Mouse (Mus musculus) thymus, postnatal 25 days (tissue): Measurements from ENCODE around the gene Urah.
A peak's percentile ranks its signal among the peaks of the same experiment; 100 is the strongest.

Experiments used
- DNase-seq: peaks from one replicate; pipeline ENCODE4 v3.0.0; 2022

Urah gene

DNA sequence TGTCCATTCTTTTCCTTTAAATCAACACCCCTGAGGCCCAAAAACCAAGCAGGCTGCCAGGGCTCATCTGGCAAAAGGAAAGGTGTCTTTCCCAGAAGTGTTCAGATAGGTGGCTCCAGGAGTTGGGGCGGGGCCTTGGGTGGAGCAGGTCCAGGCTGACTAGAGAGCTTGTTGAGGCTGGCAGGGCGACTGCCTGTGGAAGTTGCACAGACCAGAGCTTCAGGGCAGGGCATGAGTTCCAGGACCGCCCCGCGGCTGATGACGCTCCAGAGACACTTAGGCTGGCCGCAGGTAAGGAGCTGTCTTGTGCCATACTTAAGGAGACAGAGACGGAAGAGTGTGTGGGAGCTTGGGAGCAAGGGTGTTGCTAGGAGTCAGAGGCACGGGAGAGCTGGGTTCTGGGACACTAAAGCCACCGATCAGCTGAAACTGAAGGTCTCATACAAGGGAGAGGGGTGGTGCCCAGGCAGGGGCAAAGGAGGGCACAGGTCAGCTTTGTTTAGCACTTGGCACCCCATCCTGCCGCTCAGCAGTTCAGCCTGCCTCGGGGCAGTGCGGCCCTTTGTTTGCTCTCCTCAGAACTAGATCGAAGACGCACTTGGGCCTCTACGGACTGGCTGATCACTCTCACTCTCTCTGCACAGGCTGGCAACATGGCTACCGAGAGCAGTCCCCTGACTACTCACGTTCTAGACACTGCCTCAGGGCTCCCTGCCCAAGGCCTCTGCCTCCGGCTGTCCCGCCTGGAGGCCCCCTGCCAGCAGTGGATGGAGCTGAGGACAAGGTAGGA, at the start of gene Urah:
Urah (plus strand) TSS at position 51 of the 790 bp plus-strand sequence.
- no peak for DNase-seq

DNA sequence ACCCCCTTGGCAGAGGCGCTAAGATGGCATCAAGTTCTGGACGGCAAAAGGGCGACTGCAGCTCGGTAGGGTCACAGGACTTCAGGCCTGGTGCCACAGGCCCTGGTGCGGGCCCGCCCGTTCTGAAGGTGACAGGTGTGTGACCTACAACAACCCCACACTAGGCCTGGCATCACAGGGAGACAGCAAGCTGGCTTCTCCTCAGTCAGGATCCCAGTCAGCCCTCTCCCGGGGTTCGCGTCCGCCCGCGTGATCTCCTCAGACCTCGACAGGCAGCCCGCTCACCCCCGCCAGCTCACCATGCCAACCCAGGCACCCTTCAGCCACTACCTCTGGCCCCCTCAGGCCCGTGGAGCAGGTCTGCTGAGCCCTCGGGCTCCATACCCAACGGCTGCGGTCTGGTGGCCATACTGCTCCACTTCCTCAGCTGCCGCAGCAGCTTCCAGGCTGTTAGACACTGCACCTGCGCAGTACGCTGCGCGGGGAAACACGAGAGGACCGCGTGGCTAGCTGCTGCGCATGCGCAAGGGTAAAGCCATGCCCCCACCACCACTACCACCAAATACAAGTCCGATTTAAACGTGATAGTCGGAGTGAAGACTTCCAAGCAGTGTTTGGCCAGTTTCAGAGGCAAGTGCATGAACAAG, 47.3 kb upstream of the Urah start, which contains the start of gene Syce1:
Syce1 (minus strand) TSS at position 447 of the 647 bp plus-strand sequence.
- DNase-seq: no peak

DNA sequence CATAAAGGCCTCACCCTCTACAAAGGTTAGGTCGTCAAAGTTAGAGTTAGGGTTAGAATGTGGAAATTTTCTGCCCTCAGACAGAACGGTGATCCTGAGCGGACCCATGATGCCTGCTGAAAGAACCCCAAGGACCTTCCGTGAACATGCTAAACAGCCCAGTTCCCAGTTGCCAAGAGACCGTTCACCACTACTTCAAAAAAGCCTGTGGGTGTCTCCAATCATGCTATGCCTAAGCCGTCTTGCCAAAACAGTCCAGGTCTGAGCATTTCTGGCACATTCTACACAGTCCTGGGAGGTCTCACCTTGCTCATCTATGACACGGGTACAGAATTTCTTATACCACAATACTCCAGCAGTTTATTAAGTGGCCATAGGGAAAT, 46.8 kb upstream of the Urah start:
- no peak for DNase-seq

DNA sequence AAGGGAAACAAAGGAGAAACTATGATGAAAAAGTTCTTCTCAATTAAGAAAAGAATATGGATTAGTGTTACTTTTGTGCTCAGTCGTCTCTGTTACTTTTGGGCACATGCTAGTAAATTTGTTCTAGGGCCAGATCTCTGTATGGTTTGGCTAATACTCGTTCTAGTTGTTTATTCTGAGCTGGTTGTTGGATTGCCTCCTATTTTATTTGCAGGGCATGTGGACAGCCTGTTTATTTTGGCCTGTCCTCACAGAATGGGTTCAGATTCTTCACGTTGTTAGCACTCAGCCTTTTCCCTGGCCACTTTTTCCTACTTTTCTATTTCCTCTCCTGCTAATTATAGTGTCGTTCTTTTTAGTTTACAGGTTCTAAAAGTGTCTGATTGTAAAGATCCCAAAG, 41.3 kb upstream of the Urah start:
- DNase-seq: no peak

DNA sequence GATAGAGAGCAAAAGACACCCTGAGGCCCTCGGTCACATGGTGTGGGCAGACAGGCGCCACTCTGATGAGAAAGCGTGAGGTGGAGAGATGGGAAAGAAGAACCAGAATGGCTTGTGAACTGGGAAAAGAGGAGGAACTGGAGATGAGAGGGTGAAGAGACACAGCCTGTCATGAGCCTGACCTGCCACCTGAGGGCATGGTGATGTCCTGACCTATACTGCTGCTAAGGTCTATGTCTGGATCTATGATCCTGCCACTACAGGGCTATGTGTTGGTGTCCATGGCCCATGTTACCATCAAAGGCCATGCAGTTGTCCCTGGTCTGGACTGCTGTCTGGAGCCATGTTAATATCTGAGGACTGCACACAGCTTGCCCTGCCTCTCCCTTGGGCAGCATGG, 37.2 kb upstream of the Urah start:
- no peak for DNase-seq

DNA sequence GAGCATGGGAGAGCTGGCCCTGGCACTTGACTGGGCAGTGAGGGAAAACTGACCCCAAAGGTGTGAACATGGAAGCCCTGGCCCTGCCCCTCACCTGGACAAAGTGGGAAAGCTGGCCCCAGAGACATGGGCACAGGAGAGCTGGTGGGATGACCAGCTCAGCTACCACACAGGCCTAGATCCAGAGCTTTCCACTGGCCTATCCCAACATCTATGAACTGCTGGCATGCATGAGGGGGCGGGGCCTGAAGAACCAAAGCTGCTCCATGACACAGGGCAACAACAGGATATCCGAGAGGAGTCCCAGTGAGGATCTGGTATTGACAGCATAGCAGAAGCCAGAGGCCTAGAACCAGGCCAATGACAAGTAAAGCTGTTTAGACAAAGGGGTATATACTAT, 36.6 kb upstream of the Urah start:
- DNase-seq: no peak

DNA sequence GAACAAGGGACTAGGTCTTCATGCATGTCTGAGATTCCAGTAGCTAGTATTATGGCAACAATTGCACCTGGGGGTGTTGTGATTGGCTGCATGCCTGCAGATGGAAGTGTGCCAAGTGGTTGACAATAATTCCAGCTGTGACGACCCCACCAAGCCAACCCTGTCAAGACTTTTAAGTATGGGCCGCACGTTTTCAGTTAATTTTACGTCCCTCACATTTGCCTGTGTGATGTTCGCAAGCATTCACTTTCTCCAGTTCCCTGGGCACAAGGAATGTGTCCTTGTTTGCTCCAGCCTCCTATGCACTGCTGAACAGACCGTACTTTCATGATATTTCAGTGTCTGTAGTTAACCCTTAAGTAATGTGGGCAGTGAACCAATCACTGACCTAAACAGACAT, 32.2 kb upstream of the Urah start:
- no peak for DNase-seq

DNA sequence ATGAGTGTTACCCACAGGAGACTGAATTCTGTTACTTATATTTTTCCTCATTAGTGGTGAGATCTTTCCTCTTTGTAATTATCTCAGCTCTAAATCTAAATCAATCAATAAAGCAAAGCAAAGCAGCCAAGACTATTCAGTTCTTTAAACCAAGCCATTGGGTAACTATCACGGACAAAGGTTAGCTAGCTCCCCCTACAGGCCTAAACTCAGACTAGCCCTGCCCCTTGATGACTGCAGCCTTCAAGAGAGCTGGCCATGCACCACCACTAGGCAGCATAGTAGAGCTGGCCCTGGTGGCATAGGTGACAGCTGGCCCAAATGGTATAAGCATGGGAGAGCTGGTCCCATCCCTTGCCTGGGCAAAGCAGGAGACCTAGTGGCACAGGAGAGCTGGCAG, 29.1 kb upstream of the Urah start:
- peak; percentile 51 for DNase-seq

DNA sequence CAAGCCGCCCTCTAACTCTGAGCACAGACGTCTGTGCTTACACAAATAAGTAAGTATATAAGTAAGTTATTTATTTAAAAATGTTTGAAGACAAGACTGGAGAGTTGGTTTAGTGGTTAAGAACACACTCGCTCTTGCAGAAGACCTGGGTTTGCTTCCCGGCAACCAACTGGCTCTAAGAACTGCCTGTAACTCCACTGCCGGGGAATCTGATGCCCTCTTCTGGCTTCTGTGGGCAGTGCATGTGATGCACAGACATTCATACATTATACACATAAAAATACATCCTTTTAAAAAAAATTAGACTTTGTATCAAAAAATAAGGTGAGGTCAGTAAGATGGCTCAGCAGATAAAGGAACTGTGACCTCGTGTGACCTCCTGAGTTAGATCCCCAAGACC, 24.3 kb upstream of the Urah start:
- DNase-seq: peak; percentile 8

DNA sequence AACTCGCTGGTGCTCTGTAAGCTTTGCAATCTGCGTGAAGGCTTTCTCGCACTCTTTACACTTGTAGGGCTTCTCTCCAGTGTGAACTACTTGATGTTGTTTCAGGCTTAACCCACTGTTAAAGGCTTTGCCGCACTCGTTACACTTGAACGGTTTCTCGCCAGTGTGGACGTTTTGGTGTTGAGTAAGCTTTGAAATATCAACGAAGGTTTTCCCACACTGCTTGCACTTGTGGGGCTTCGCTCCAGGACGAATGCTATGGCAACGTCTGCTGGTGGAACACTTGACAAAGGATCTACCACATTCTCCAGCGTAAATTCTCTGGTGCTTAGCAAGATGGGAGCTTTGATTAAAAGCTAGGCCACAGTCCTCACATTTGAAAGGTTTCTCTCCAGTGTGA, 23.1 kb upstream of the Urah start:
- no peak for DNase-seq

DNA sequence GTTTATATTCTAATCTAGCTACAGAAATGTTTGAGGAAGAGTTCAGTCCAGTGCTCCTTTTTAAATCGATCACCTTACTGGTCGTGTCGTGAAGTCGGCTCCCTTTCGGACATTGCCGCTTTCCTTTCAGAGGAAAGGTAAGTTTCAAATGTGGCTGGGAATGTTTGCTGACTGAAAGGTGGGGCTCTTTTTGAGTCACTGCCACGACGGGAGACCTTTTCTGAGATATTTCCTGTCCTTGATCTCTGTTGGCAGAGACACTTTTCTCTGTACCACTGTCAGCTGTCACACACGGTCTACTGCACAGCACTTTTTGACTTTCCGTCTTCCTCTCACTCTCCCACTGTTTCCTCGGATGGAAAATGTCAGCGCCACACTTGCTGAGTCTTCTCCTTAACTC, 22.0 kb upstream of the Urah start:
- no peak for DNase-seq

DNA sequence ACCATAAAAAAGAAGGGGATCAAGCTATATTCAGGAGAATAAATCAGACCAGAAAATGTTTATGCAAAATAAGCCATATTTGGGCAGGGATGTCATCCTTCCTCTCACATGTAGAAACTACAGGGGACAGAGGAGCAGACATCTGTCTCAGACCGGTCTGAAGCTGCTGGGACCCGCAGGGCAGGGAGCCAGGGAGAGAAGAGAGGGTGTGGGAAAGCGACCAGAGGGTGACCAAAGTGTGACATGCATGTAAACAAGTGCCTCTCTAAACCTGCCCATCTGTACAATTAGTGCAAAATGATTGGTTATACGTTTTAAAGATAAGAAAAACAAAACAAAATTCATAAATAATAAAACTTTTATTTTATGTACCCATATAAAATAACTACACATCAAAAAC, 14.6 kb upstream of the Urah start:
- DNase-seq: no peak

DNA sequence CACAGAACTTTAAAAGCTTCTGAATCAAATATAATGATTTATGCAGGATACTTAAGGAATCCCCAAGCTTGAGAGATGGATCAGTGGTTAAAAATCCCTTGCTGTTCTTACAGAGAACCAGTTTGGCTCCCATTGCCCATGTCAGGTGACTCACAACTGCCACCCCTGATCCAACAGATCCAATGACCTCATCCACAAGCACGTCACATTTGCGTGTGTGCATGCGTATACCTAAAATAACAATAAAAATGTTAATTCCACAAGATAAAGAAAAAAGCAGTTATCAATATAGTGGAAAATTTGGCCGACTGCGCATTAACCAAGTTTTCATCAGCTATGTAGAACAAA, 13.5 kb upstream of the Urah start:
- no peak for DNase-seq

DNA sequence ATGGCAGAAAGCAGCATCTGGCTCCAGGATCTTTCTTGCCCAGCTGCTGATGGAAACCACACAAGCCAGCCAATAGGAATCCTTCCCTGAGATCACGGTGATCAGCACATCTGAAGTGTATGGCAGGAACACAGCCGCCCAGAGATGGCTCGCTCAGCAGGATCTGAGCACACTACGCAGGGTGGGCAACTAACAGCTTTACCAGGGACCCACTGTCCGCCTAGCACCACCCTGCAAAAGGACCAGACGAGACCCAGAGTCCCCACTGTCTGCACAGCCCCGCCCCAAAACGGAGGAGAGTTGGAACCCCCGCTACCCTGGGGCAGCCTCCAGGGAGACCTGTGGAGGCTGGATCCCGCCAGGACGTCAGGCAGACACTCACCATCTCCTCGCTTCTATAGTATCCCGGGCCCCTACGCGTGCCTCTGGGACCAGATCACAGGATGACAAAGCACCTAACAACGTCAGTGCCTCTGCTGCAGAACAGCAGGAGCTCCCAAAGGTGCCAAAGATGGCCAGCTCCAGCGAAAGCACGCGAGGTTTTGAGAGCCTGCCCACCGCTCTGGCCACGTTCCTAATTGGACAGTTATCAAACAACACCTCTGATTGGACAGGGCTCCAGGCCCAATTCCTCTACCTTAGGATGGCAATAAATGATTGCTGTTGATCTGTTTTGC, 13.0 kb upstream of the Urah start, which contains the start of gene Zfp941:
Zfp941 (minus strand) TSS at position 526 of the 677 bp plus-strand sequence.
- no peak for DNase-seq

DNA sequence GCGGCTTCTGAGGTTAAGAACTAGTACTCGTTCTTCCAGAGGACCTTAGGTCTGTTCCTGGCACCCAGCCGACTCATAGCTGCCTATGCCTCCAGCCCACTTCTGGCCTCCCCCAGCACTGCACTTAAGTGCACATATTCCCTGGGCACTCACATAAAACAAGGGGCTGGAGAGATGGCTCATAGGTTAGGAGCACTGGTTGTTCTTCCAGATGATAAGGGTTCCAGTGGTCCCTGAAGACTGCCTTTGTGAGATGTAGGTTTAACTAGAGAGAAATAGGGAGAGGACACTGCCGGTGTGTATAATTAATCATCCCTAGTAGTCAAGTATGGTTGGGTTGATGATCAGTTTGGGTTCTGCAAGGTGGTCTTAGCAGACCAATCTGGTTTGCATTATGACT, 12.1 kb upstream of the Urah start:
- no peak for DNase-seq

DNA sequence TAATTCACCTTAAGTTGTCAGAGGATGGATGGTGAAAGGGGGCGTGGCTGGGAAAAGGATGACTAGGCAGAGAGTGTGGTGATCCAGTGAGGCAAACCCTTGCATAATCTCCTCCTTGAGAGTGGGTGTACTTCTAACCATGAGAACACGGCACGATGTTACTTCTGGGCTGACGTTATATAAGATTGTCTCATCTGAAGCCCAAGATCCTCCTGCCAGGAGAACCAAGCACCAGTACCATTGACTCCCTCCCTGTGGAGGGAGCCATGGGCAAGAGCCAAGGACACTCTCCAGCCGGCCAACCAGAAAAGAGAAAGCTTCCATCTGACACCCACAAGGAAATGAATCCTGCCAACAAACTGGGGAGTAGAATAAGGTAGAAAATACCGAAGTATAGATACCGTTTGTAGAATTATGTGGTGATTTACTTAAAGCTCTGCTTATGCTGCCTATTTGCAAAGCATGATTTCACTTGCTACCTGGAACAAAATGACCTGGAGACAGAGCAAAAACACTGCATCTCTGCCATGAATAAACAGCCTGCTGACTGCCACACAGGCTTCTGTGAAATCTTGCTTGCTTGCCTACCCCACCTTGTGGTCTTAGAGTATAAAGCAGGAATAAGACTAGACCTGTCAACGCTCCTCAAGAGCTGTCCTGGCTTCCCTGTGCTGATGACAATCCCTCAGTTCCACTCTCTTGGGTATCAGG, 6.5 kb upstream of the Urah start:
- no peak for DNase-seq

DNA sequence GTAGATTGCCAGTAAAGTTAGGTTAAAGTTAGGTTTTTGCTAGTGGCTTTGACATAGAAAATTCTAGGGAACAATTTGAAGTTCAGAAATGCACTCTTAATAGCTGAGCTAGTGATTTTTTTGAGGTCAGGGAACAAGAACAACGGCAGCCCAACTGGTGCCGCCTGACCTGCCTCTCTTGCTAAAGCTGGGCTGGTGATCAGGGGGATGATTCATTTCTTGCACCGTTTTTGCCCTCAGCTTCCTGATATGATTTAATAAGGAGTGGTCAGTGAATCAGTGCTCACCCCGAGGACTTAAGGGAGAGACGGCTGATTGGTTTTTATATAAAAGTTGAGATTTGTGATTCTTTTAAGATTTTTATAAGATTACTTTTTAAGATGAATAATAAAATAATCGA, 3.4 kb upstream of the Urah start:
- no peak for DNase-seq

DNA sequence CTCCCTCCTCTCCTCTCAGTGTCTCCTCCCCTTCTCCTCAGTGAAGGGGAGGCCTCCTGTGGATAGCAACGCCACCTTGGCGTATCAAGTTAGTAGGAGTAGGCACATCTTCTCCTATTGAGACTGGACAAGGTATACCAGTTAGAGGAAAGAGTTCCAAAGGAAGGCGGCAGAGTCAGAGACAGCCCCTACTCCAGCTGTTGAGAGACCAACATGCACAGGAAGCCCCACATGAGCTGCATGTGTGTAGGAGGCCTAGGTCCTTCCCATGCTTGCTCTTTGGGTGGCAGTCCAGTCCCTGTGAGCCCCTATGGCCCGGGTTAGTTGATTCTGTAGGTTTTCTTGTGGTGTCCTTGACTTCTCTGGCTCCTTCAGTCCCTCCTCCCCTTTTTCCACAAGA, 1.5 kb upstream of the Urah start:
- no peak for DNase-seq

DNA sequence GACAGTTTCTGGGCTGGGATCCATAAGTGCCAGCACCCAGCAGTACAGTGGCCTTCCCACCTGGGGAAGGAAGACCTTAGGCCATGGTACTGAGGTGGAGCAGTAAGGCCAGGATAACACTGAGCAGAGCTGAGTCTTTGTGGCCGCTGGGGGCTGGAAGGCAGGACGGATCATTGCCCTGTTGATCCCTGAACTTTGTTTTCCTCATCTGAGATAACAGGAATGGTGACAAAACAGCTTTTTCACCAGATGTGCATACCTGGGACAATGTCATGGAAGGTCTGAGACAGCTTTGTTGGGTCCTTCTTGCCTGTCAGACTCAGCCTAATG, 905 bp downstream of the Urah start:
- DNase-seq: no peak

DNA sequence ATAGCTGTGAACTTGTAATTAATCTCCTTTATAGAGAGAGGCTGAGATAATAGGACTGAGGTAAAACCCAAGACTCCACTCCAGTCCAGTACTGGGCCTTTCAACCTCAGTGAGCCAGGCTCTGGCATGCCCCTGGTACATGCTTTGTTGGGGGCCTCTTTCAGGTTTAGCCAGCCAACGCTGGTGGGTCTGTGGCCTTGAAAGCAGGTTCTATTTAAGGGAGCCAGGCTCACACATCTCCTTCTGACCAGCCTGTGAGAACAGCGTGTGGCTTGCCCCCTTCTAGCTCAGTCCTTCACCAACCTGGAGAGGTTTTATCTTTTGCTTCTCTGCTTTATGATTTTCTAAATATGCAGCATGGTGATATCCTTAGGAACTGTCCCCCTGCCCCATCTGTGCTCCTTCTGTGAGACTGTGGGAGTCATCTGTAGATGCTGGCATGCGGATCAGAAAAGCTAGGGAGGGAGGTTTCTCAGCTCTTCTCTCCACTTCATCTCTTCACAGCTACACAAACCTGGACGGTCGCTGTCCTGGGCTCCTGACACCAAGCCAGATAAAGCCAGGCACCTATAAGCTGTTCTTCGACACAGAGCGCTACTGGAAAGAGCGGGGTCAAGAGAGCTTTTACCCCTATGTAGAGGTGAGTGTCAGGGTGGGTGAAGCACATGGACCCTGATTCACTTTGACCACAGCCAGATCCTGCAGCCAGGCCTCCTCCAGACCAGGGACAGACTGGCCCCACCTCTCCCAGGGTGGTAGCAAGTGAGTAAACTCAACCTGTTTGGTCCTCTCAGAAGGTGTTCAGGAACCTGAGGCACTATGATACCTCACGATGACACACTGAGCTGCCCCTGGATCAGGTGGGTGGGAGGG, 1.7 kb downstream of the Urah start:
- no peak for DNase-seq

DNA sequence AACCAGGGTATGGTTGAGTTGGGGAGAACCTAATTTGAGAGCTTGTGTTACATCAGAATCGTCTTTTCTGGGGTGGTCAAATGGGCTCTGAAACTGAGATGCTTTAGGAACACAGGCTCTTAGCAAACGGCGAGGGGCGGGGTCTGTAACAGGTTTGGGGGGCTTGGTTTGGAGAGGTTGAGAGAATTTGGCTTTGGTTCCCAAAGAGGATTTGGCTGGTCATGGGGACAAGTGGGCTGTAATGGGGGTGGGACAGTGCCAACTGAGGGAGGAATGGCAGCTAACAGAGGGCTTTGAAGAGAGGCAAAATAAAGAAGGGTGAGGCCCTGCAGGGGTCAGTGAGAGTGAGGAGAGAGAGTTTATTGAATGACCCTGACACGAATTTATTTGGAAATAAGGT, 4.7 kb downstream of the Urah start:
- no peak for DNase-seq
